Mouse (Mus musculus) kidney, postnatal 10 days (tissue): ENCODE results near the gene Aen.

Experiments used
- DNase-seq: peaks from one replicate; pipeline ENCODE4 v3.0.0; 2021; ENCODE audit warnings: mixed read lengths

Aen gene

DNA sequence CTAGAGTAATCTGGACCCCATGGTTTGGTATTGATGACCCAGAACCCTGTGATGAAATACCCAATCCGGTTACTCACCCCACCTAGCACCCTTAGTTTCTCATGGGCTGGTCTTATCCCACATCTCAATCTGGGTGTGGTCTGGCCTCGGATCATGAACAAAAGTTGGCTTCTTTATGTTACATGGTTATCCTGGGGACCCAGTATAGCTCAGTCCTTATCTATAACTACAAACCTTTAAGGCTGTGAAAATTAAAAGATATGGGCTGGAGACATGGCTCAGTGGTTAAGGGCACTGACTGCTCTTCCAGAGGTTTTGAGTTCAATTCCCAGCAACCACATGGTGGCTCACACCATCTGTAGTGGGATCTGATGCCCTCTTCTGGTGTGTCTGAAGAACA, 46.9 kb downstream of the Aen start:
- DNase-seq = no peak

DNA sequence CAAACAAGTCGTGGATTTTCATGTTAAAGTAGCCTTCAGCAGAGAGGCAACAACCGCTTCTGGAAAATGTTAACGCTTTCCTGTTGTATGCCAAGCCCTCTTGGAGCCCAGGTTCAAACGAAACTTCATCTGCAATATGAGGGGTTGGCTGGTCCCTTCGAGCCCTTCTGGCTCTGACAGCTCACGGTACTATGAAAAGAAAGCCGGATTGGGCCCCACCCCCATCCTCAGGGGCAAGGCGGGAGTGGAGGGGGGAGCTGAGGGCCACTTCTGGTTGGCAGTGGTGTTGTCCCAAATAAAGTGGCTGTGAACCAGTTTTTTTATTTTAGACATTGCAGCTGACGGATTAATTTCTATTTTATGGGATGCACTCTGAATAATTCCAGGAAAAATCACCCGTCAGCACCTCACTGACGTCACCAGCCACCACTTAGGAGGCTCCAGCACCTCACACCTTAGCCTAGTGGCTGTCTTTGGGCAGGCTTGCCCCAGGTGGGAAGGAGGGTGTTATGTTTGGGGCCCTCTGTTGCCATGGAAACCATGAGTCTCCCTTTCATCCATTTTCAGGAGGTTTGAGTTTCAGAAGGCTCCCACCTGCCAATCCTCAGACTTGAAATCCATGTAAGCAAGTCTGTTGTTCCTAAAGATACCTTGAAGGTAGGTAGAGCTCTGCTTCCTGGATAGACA, 58.4 kb downstream of the Aen start:
- no peak for DNase-seq

DNA sequence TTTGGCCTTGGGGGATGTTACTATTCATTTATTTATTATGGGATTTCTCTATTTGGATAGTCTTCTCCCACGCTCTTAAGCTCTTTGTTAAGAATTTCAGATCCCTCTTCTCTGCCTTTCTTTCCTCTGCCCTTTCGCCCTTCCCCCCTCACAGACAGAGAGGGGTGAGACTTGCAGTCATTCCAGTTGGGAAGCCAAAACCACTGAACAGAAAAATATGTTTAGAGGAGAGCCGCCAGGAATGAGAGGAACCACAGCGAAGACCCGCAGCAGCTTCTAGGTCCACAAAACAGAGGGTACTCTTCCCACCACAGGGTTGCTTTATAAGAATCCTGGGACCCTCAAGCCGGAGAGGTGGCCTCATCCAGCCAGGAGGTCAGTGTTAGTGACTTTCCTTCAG, 59.0 kb downstream of the Aen start:
- peak; percentile 17 for DNase-seq

DNA sequence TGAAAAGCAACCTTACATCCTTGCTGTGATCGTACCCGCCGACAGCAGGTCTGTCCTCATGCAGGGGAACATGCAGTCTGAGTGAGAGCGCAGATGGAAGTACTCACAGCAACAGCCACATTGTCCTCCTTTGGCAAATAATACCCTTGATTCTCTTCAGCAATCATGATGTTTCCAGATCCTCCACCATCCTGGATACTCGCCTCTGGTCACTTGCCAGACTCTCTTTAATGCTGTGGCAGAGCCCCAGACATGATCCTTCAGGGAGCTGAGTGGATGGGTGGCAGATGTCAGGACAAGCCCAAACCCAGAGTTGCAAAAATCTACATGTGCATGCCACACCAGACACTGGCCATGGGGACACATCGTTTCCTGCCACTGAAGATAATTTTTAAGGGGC, 59.4 kb downstream of the Aen start:
- no peak for DNase-seq

DNA sequence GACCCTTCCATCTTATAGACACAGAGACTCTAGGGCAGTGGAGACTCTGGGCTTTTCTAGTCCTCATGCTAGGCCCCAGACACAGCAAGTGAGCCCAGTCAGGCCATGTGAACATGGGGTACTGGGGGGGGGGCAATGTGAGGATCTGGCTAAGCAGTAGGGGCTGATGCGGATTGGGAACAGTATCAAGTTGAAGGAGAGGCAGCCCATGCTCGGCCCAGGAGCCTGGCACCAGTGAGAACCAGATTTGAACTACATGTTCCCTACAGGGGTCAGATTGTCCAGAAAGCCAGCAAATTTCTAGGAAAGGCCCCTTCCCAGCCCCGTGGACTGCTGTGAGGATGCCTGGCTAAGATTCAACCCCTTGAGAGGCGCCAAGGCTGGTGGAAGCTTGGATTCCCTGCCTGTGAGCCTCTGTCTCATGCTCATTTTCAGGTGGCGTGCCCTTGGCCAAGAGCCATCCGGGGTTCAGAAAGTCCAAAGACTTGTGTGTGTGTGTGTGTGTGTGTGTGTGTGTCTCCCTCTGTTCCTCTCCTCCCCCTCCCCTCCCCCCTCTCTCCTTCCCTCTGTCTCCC, 62.9 kb downstream of the Aen start:
- peak; percentile 37 for DNase-seq
